Mouse (Mus musculus): ENCODE measurements around the gene Prdm10. TPM values are rescaled to one million over a fixed set of nuclear protein-coding genes. Genes with fewer than 3 reads are reported as not detected.

The Prdm10 gene
- polyA plus RNA-seq, 1 experiment from 2014 or later, result 1.2 TPM

GRCm38 (mm10) chr9:31283044-31283443 lies 2.7 kb downstream of the Prdm10 start:
- Histone ChIP-seq H3K9me3 (ENCODE audit: control insufficient read depth) (no peaks in the 10 kb centered on the region), H3K9ac (ENCODE audit: low read depth, low read length) (no peak overlapping the region), H3K4me1 (replicated peaks; ENCODE audit: control insufficient read depth, insufficient read depth, low read length) (no peaks in the 10 kb centered on the region; the same call in 1 of the 2 replicates), H3K27me3 (replicated peaks; ENCODE audit: control insufficient read depth, insufficient read depth, low read length) (no peaks in the 10 kb centered on the region), H3K4me3 (ENCODE audit: low read depth, low read length) (no peak overlapping the region), H3K27ac (ENCODE audit: low read depth, low read length) (no peak overlapping the region), H3K4me2 (replicated peaks; ENCODE audit: low read depth) (no peak overlapping the region), H3K36me3 (ENCODE audit: control insufficient read depth, insufficient read depth) (no peaks in the 10 kb centered on the region)
- no peak for TF ChIP-seq CTCF (IDR thresholded peaks at IDR 0.05; ENCODE audit: low read depth)
- WGBS, result 84% methylated on average over 4 of the region's 4 CpGs
- no peak for ATAC-seq

DNA sequence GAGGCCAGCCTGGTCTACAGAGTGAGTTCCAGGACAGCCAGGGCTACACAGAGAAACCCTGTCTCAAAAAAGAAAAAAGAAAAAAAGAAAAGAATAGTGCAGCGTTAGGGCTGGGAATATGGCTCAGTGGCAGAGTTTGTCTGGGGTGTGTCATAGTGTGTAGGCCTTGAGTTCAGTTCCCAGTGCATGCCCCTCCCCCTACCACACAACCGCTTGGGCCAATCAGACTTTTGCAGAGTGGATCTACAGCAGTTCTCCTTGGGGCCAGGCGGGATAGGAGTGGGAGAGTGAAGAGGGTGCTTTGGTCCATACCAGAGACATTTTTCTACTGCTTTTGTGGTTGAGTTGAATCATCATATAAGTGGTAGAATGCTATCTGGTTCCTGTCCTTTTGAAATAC lies 3.6 kb downstream of the Prdm10 start:
- TF ChIP-seq CTCF (IDR thresholded peaks at IDR 0.05; ENCODE audit: low read depth), result no peak
- H3K27ac ChIP-seq (ENCODE audit: low read depth, low read length), result no peak overlapping the region
- no peaks in the 10 kb centered on the region for H3K36me3 ChIP-seq (ENCODE audit: control insufficient read depth, insufficient read depth)
- no peaks in the 10 kb centered on the region for H3K9me3 ChIP-seq (ENCODE audit: control insufficient read depth)
- 87% methylated on average over 3 of the region's 3 CpGs for WGBS
- no peak for ATAC-seq
- no peak overlapping the region for H3K4me2 ChIP-seq (replicated peaks; ENCODE audit: low read depth)
- no peaks in the 10 kb centered on the region for H3K27me3 ChIP-seq (replicated peaks; ENCODE audit: control insufficient read depth, insufficient read depth, low read length)
- no peak overlapping the region for H3K9ac ChIP-seq (ENCODE audit: low read depth, low read length)
- no peaks in the 10 kb centered on the region for H3K4me1 ChIP-seq (replicated peaks; ENCODE audit: control insufficient read depth, insufficient read depth, low read length)
- no peak overlapping the region for H3K4me3 ChIP-seq (ENCODE audit: low read depth, low read length)

DNA sequence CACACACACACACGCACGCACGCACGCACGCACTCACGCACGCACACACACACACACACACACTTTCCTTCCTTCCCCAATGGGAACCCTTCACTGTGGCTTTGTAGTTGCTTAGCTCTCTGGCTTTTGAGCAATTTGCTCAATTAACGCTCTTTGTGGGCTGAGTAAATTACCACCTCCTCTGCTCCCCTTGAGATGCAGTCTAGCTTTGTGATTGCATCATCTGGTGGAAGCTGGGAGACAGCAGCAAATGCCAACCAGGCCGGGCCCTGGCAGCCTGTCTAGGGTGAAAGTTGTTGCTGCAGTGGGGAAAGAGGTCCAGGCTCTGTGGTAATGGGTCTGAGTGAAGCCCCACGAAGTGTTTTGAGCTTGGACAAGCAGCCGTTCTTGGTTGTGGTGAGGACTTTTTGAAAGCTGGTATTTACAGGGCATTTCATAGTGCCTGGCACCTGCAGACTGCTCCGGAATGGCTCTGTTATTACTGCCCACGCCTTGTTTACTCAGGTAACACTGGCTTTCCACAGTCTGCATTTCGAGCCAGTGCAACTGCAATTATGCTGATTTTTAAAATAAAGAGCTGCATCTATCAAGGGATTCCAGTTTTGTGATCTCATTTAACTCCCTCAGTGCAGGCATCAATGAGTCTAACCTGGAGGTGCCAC lies 10.0 kb downstream of the Prdm10 start:
- Histone ChIP-seq H3K9me3 (ENCODE audit: control insufficient read depth) (no peaks in the 10 kb centered on the region), H3K27ac (ENCODE audit: low read depth, low read length) (peak overlapping the region; percentile 46; the same call in 1 of the 2 replicates), H3K4me1 (replicated peaks; ENCODE audit: control insufficient read depth, insufficient read depth, low read length) (peaks cover 4% of the 10 kb centered on the region; the same call in 1 of the 2 replicates), H3K27me3 (replicated peaks; ENCODE audit: control insufficient read depth, insufficient read depth, low read length) (no peaks in the 10 kb centered on the region), H3K9ac (ENCODE audit: low read depth, low read length) (no peak overlapping the region; the same call in 1 of the 2 replicates), H3K36me3 (ENCODE audit: control insufficient read depth, insufficient read depth) (no peaks in the 10 kb centered on the region), H3K4me2 (replicated peaks; ENCODE audit: low read depth) (no peak overlapping the region), H3K4me3 (ENCODE audit: low read depth, low read length) (no peak overlapping the region)
- no peak for TF ChIP-seq CTCF (IDR thresholded peaks at IDR 0.05; ENCODE audit: low read depth)
- ATAC-seq, result peak; percentile 31; the same call in 1 of the 2 replicates
- 62% methylated on average over 14 of the region's 14 CpGs for WGBS

GRCm38 (mm10) chr9:31291978-31292377 lies 11.6 kb downstream of the Prdm10 start:
- Histone ChIP-seq H3K4me2 (replicated peaks; ENCODE audit: low read depth) (no peak overlapping the region), H3K9me3 (ENCODE audit: control insufficient read depth) (no peaks in the 10 kb centered on the region), H3K27ac (ENCODE audit: low read depth, low read length) (no peak overlapping the region), H3K9ac (ENCODE audit: low read depth, low read length) (no peak overlapping the region), H3K4me3 (ENCODE audit: low read depth, low read length) (no peak overlapping the region), H3K27me3 (replicated peaks; ENCODE audit: control insufficient read depth, insufficient read depth, low read length) (no peaks in the 10 kb centered on the region), H3K4me1 (replicated peaks; ENCODE audit: control insufficient read depth, insufficient read depth, low read length) (peaks cover 4% of the 10 kb centered on the region; the same call in 1 of the 2 replicates), H3K36me3 (ENCODE audit: control insufficient read depth, insufficient read depth) (no peaks in the 10 kb centered on the region)
- WGBS, result 74% methylated on average over 4 of the region's 4 CpGs
- ATAC-seq, result no peak
- TF ChIP-seq CTCF (IDR thresholded peaks at IDR 0.05; ENCODE audit: low read depth), result no peak

DNA sequence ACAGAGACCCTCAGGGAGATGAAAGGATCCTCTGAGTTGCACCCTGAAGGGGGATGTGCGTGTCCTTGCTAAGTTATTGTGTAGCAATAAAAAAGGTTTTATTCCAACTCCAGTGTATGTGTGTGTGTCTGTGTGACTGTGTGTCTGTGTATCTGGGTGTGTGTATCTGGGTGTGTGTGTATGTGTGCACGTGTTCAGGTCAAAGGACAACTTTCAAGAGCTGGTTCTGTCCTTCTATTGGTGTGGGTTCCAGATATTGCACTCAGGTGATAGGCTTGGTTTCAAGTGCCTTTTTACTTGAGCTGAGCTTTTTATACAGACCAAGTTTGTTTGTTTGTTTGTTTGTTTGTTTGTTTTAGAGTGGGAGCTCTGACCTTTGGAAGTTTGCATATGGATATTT lies 12.9 kb downstream of the Prdm10 start:
- H3K4me1 ChIP-seq (replicated peaks; ENCODE audit: control insufficient read depth, insufficient read depth, low read length), result peaks cover 4% of the 10 kb centered on the region; the same call in 1 of the 2 replicates
- WGBS, result 54% methylated on average over 2 of the region's 2 CpGs
- no peak overlapping the region for H3K4me3 ChIP-seq (ENCODE audit: low read depth, low read length)
- ATAC-seq, result peak; percentile 44; the same call in 1 of the 2 replicates
- no peak overlapping the region for H3K9ac ChIP-seq (ENCODE audit: low read depth, low read length)
- H3K4me2 ChIP-seq (replicated peaks; ENCODE audit: low read depth), result no peak overlapping the region
- no peak overlapping the region for H3K27ac ChIP-seq (ENCODE audit: low read depth, low read length)
- H3K9me3 ChIP-seq (ENCODE audit: control insufficient read depth), result no peaks in the 10 kb centered on the region
- no peaks in the 10 kb centered on the region for H3K27me3 ChIP-seq (replicated peaks; ENCODE audit: control insufficient read depth, insufficient read depth, low read length)
- no peak for TF ChIP-seq CTCF (IDR thresholded peaks at IDR 0.05; ENCODE audit: low read depth)
- no peaks in the 10 kb centered on the region for H3K36me3 ChIP-seq (ENCODE audit: control insufficient read depth, insufficient read depth)

DNA sequence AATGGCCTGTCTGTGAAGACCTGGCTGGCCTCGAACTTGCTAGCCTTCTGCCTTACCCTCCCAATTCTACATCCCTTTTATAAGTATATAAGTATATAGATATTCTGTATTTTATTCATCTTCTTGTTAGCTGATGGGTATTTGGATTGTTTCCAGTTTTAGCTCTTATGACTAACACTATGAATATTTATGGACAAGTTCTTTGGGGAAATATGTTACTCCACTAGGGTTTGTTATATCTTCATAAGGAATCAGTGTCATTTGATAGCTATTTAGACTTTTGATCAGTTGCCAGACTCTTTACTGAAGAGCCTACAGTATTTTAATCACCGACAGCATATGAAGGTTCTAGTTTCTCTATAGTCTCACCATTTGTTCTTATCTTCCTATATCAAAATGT lies 15.0 kb downstream of the Prdm10 start:
- 69% methylated on average over 2 of the region's 2 CpGs for WGBS
- H3K36me3 ChIP-seq (ENCODE audit: control insufficient read depth, insufficient read depth), result no peaks in the 10 kb centered on the region
- no peak overlapping the region for H3K27ac ChIP-seq (ENCODE audit: low read depth, low read length)
- no peaks in the 10 kb centered on the region for H3K27me3 ChIP-seq (replicated peaks; ENCODE audit: control insufficient read depth, insufficient read depth, low read length)
- H3K9me3 ChIP-seq (ENCODE audit: control insufficient read depth), result no peaks in the 10 kb centered on the region
- no peak overlapping the region for H3K4me3 ChIP-seq (ENCODE audit: low read depth, low read length)
- no peak overlapping the region for H3K4me2 ChIP-seq (replicated peaks; ENCODE audit: low read depth)
- TF ChIP-seq CTCF (IDR thresholded peaks at IDR 0.05; ENCODE audit: low read depth), result no peak
- H3K4me1 ChIP-seq (replicated peaks; ENCODE audit: control insufficient read depth, insufficient read depth, low read length), result peaks cover 4% of the 10 kb centered on the region; the same call in 1 of the 2 replicates
- H3K9ac ChIP-seq (ENCODE audit: low read depth, low read length), result no peak overlapping the region
- ATAC-seq, result no peak

Measured in intestine, postnatal 0 days (tissue).